Mouse (Mus musculus) hindbrain, embryonic 15.5 days (tissue): Measurements from ENCODE around the gene Cacna1e. TPM values are rescaled to one million over a fixed set of nuclear protein-coding genes. Genes with fewer than 3 reads are reported as not detected.

Source experiments
- ATAC-seq: fragments of 200-750 bp; cut with Nextera tagmentation; 2 replicates; pipeline ENCODE4 v1.8.0; 2017; ENCODE audit warnings: low read depth, moderate number of reproducible peaks, moderate TSS enrichment; ENCODE audit not compliant: low FRiP score
- H3K27ac ChIP-seq: fragments of 300-500 bp; sonication (generic); replicated peaks from 2 replicates; pipeline ENCODE4 v1.5.1; 2015; ENCODE audit warnings: mild to moderate bottlenecking, inconsistent platforms
- H3K27me3 ChIP-seq: fragments of 300-500 bp; sonication (generic); 2 replicates; pipeline ENCODE4 v1.6.1; 2015; ENCODE audit warnings: control low read depth, inconsistent platforms
- H3K36me3 ChIP-seq: fragments of 300-500 bp; sonication (generic); 2 replicates; pipeline ENCODE4 v1.6.1; 2015; ENCODE audit warnings: control low read depth, inconsistent platforms
- H3K4me1 ChIP-seq: fragments of 300-500 bp; sonication (generic); replicated peaks from 2 replicates; pipeline ENCODE4 v1.6.1; 2015; ENCODE audit warnings: control low read depth, inconsistent platforms
- H3K4me2 ChIP-seq: fragments of 300-500 bp; sonication (generic); 2 replicates; pipeline ENCODE4 v1.6.1; 2015; ENCODE audit warnings: moderate library complexity, mild to moderate bottlenecking, inconsistent platforms
- H3K4me3 ChIP-seq: fragments of 300-500 bp; sonication (generic); 2 replicates; pipeline ENCODE4 v1.5.1; 2015; ENCODE audit warnings: mild to moderate bottlenecking, inconsistent platforms
- H3K9ac ChIP-seq: fragments of 300-500 bp; sonication (generic); 2 replicates; pipeline ENCODE4 v1.6.1; 2015; ENCODE audit warnings: inconsistent platforms
- H3K9me3 ChIP-seq: fragments of 300-500 bp; sonication (generic); 2 replicates; pipeline ENCODE4 v1.6.1; 2016; ENCODE audit warnings: control low read depth, inconsistent platforms
- WGBS: fragments of 180-500 bp; shearing (Covaris S2); methylation state at CpG from one replicate; pipeline ENCODE4 v1.1.7; 2015; 5-methylcytosine and 5-hydroxymethylcytosine counted together
- polyA plus RNA-seq: library from polyadenylated mRNA; unstranded; fragments of >200 nt; fragmentation: Nextera tagmentation; extraction: Ambion mirVana; gene quantifications from 2 replicates; pipeline ENCODE4 v1.2.1, GENCODE M21; 2015

Cacna1e gene
- polyA plus RNA-seq, 1 experiment from 2014 or later = 15.2 TPM

DNA sequence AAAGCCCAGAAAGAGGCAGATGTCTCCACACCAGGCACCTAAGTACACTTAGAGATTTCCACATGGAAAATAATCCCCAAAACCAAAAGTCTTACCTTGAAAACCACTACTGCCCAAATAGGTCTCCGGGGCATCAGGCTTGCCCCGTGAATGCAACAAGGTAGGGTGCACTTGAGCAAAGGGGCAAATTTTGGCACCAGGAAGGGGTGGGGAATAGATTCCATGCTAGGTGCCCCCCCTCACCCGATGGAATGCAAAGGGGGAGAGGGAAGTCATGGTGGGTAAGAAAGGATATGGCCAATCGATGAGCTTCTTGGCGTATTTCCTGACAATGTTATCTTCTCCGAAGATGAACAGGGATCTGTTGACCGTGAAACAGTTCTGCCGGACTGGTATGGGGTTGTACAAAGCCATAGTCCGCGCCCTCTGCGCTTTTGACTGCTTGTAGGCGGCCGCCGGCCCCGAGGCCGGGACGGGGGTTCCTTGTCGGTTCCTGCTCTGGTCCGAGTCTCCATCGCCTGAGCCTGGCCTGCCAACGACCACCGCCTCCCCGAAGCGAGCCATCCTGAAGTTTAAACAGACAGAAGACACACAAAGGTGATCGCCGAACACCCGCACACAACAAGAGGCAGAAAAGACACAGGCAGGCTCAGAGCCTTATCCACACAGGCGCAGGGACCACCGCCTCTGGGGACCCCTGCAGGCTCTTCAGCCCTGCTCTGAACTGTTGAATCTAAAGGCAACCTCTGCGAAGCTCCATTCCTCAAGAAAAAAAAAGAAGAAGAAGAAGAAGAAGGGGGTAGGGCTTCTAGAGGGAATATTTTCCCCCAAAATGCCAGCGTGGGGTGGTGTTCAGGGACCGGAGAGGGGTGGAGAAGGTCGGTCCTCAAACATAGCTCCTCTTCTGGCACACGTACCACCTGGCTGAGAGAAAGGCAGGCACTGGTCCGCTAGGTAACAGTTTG lies 158.7 kb downstream of the Cacna1e start:
- Histone ChIP-seq H3K4me3 (peak overlapping the region; percentile 60), H3K4me2 (peak overlapping the region; percentile 61), H3K4me1 (peaks cover 42% of the 10 kb centered on the region), H3K27me3 (peaks cover 10% of the 10 kb centered on the region), H3K27ac (peak overlapping the region; percentile 68), H3K9me3 (no peaks in the 10 kb centered on the region), H3K9ac (peak overlapping the region; percentile 63), H3K36me3 (no peaks in the 10 kb centered on the region)
- 15% methylated on average over 35 of the region's 35 CpGs for WGBS
- ATAC-seq = no peak

DNA sequence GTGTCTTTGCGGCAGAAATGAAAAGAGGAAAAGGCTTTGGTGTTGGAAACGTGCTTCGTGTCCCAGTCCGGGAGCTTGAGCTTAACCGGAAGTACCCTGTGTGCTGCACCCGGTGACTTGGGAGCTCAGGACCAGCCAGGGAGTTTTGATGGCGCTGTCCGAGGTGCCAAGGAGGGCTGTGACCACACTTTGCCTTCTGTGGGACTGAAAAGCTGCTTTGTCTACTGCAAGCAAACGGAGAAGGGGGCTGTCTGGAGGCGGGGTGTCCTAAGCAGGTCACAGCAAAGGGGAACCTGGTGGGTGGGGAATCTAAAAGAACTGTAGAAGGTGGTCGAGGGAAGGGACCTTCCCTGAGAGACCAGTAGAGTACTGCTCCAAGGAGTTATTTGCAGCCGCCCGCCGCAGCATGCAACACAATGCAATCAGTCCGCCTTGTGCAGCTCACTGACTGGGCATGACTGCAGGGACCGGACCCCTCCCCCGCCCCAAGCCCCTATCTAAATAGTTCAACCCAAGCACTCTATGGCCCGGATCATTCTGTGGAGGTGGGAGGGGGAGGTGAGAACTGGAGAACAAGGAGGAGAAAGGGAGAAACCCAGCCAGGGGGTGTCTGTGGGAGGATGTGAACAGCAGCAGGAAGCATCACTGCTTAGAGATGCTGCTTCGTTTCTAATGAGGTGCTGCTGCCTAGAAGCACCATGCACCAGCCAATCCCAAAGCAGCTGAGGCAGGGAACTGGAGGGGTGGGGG lies 160.6 kb downstream of the Cacna1e start:
- H3K9me3 ChIP-seq = no peaks in the 10 kb centered on the region
- peak overlapping the region; percentile 68 for H3K27ac ChIP-seq
- H3K36me3 ChIP-seq = no peaks in the 10 kb centered on the region
- 3% methylated on average over 19 of the region's 19 CpGs for WGBS
- H3K4me1 ChIP-seq = peaks cover 44% of the 10 kb centered on the region
- peak overlapping the region; percentile 46 for H3K9ac ChIP-seq
- H3K4me2 ChIP-seq = peak overlapping the region; percentile 61
- ATAC-seq = peak; percentile 69
- H3K4me3 ChIP-seq = peak overlapping the region; percentile 60
- H3K27me3 ChIP-seq = peaks cover 9% of the 10 kb centered on the region

DNA sequence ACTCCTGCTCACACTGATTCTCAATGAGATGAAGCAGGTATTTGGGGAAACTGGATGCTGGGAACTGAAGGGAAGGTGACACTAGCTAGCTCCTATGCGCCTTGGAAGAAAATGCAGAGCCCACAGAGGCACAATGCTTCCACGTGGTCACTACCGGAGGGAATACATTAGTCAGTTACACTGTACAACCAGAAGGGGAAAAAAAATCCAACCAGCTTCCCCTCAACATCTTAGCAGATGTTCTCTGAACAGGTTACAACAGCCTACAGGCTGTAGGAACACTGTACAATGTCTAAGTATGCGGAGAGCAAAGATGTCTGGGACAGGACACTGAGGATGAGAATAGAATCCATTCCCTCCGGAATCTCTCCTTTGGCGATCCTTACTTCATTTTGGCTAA lies 161.2 kb downstream of the Cacna1e start:
- H3K27me3 ChIP-seq = peaks cover 6% of the 10 kb centered on the region
- no peaks in the 10 kb centered on the region for H3K9me3 ChIP-seq
- H3K4me2 ChIP-seq = peak overlapping the region; percentile 61
- H3K36me3 ChIP-seq = no peaks in the 10 kb centered on the region
- H3K4me3 ChIP-seq = peak overlapping the region; percentile 60
- 0 out of 2 replicates have a peak, but pooled peaks have one; percentile 9 for ATAC-seq
- peaks cover 49% of the 10 kb centered on the region for H3K4me1 ChIP-seq
- WGBS = 27% methylated on average over 6 of the region's 6 CpGs
- H3K27ac ChIP-seq = peak overlapping the region; percentile 68
- H3K9ac ChIP-seq = peak overlapping the region; percentile 46

DNA sequence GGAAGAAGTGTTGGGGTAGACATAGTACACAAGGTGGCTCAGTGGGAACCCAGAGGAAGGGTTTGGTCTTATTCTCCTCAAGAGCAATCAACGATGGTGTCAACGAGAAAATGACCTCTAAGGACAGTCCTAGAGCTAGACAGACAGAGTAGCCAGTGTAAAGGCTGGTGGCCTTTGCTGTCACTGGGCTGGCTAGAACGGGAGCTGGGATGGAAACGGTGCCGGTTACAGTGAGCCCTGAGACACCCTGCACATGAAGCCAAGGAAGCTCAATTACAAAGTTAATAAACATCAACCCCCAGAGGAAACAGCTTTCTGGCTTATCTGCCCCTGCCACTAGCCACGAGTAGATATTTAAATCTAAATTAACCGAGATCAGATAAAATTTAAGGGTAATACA lies 168.7 kb downstream of the Cacna1e start:
- Histone ChIP-seq H3K4me3 (no peak overlapping the region), H3K9ac (no peak overlapping the region), H3K4me2 (no peak overlapping the region), H3K27ac (no peak overlapping the region), H3K4me1 (peaks cover 10% of the 10 kb centered on the region; the same call in 1 of the 2 replicates), H3K9me3 (no peaks in the 10 kb centered on the region), H3K27me3 (no peaks in the 10 kb centered on the region), H3K36me3 (no peaks in the 10 kb centered on the region)
- ATAC-seq = no peak
- 77% methylated on average over 7 of the region's 7 CpGs for WGBS

DNA sequence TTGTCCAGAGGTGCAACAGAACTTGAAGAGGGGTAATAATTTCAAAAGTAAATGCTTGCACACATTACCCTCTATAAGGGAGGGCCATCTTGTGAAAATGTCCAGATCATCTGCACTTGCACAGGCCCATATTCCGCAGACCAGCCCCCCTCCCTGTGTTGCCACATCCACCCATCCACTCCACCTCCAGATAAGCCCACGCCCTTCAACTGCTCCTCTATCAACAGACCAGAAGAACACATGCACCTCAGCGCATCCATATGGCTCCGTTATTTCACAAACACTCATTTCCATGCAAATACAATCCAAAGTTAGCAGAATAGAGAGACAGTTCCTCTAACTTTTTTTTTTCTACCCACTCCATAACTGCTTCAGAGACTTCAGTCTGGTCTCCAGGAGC lies 171.6 kb downstream of the Cacna1e start:
- H3K36me3 ChIP-seq = no peaks in the 10 kb centered on the region
- no peak overlapping the region for H3K4me3 ChIP-seq
- no peak overlapping the region for H3K27ac ChIP-seq
- H3K9me3 ChIP-seq = no peaks in the 10 kb centered on the region
- no peaks in the 10 kb centered on the region for H3K27me3 ChIP-seq
- no peak overlapping the region for H3K9ac ChIP-seq
- 95% methylated on average over 4 of the region's 4 CpGs for WGBS
- ATAC-seq = no peak
- H3K4me2 ChIP-seq = no peak overlapping the region
- H3K4me1 ChIP-seq = 0 out of 2 replicates have a peak, but pooled peaks cover 2% of the 10 kb centered on the region

DNA sequence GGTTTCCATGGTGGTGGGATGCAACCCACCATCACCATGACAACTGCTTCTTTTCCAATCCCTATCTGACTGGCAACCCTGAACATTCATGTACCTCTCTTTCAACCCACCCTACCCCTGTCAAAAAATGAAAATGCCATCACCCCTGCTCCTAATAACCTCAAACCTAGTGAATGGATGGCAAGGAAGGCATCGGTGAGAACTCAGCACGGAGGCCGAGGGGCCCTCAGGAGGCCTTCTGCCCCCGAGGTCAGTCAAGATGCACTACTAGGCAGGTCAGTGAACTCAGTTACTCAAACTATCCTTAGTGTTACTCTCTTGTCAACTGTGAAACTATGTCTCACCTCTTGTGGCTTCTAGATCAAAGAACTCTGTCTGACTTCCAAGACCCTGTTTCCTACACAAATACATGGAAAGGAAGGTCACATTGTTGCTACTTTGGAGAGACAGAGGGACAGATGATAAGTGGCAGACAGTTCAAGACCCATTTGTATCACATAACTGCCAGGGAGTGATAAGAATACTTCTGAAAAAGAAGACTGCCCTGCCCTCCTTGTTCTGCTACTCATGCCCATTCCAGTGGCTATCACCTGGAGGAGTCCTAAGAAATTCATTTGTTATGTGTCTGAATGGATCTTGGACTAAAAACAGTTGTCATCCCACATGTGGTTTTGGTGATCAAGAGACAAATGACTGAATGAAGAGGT lies 176.6 kb downstream of the Cacna1e start:
- H3K36me3 ChIP-seq = no peaks in the 10 kb centered on the region
- ATAC-seq = no peak

DNA sequence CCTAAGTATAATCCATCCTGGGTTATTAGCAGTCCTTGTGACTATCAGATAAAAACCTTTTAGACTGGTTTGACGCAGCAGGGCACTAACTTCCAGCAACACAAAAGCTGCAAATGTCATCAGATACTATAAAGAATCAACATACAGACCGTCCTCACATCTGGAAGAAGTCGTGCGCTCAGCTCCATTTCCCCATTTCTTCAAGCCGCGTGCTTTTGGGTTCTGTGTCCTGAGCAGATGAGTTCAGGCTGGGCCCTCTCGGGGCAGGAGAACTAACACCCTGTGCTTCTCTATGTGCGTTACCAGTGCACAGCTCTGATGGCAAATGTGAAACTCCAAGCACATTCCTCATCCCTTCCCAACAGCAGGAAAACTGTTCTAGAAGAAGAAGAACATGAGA lies 177.3 kb downstream of the Cacna1e start:
- Histone ChIP-seq H3K4me2 (no peak overlapping the region), H3K9ac (no peak overlapping the region), H3K9me3 (no peaks in the 10 kb centered on the region), H3K36me3 (no peaks in the 10 kb centered on the region), H3K4me3 (no peak overlapping the region), H3K27me3 (no peaks in the 10 kb centered on the region), H3K27ac (no peak overlapping the region), H3K4me1 (peaks cover 23% of the 10 kb centered on the region)
- ATAC-seq = no peak
- WGBS = 86% methylated on average over 8 of the region's 8 CpGs

More for the DNA sequence above, 176.6 kb downstream of the Cacna1e start:
- Histone ChIP-seq H3K4me2 (no peak overlapping the region), H3K9ac (no peak overlapping the region), H3K27me3 (no peaks in the 10 kb centered on the region), H3K4me1 (peaks cover 23% of the 10 kb centered on the region), H3K27ac (no peak overlapping the region), H3K4me3 (no peak overlapping the region), H3K9me3 (no peaks in the 10 kb centered on the region)
- 89% methylated on average over 4 of the region's 4 CpGs for WGBS

DNA sequence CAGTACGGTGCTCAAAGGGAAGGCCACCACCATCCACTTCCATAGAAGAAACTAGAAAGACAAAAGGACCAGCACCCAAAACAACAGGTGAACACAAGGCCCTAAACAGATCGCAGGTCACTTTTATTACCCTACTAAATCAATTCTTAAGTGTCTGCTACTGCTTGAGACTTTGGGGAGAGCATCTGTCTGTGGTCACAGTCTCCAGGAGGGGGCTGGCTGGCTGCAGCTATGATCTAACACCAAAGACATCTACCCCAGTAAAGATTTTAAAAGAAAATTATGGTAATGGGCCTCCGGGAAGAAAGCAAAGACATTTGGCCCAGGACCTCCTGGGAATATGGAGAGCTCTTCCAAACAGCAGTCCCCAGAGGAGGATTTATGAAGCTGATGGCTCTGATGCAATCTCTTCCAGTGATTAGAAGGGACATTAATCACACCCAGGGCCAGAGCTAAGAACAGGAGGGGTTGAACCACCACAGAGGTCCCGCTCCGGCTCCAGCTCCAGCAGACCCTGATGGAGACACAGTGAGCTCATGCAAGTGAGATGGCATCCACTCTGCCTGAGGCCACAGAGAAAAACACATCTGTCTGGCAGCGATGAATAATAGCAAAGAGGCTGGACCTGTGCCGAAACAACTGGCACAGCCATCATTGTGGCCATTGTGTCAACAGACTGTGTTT lies 178.3 kb downstream of the Cacna1e start:
- Histone ChIP-seq H3K27ac (no peak overlapping the region), H3K4me2 (no peak overlapping the region), H3K36me3 (peaks cover under 1% of the 10 kb centered on the region; the same call in 1 of the 2 replicates), H3K27me3 (no peaks in the 10 kb centered on the region), H3K9ac (no peak overlapping the region), H3K4me1 (peaks cover 23% of the 10 kb centered on the region), H3K9me3 (no peaks in the 10 kb centered on the region), H3K4me3 (no peak overlapping the region)
- 69% methylated on average over 7 of the region's 7 CpGs for WGBS
- no peak for ATAC-seq

DNA sequence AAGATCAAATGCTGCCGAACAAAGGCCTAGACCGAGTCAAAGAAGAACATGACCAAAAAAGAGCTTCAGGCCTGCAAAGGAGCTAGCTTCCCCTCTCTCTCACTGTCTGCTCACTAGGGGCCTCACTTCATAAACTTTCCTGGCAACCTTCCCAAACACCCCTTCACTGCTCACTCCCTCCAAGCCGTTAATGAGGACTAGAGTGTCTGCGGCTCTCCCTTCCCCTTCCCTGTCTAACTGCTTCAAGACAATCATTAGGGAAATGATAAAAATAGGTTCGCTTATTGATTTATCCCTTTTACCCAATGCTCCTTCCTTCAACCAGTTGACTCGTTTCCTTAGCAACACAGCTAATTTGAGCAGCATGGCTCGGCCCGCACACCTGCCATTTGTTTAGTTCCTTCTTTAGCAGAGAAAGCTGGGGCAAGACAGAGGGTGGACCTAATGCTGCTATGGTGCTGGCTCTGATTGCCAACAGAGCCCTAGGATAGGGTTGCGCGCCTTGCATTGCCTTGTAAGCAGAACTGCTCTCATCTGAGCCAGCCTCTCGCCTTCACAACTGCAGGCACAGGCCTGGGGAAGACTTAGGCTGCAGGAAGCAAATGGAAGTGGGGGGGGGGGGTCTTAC lies 179.6 kb downstream of the Cacna1e start:
- peak overlapping the region; percentile 18 for H3K27ac ChIP-seq
- H3K4me3 ChIP-seq = no peak overlapping the region
- H3K4me1 ChIP-seq = peaks cover 23% of the 10 kb centered on the region
- no peak overlapping the region for H3K9ac ChIP-seq
- H3K36me3 ChIP-seq = peaks cover 9% of the 10 kb centered on the region; the same call in 1 of the 2 replicates
- H3K4me2 ChIP-seq = no peak overlapping the region
- WGBS = 49% methylated on average over 11 of the region's 11 CpGs
- peak; percentile 60; the same call in 1 of the 2 replicates for ATAC-seq
- no peaks in the 10 kb centered on the region for H3K27me3 ChIP-seq
- no peaks in the 10 kb centered on the region for H3K9me3 ChIP-seq

DNA sequence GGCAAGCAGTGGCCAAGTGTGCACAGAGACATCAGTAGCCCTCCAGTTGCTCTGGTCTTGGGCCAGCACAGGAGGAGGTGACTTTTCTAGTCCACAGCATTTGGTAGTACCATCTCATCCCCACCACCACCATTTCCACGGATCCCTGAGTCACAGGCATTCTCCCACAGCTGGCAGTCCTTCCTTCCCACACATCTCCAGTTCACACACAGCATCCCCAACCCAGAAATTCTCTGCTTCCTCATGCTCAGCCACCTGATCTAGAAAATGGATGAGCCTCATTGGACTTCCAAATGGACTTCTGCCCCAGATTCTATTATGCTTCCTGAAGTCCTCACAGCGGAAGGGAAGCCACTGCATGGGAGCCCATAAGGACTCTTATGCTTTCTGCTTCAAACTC lies 181.7 kb downstream of the Cacna1e start:
- 73% methylated on average over 2 of the region's 2 CpGs for WGBS
- H3K36me3 ChIP-seq = peaks cover 9% of the 10 kb centered on the region; the same call in 1 of the 2 replicates
- ATAC-seq = no peak

More for the DNA sequence above, 181.7 kb downstream of the Cacna1e start:
- no peak overlapping the region for H3K4me2 ChIP-seq
- no peaks in the 10 kb centered on the region for H3K27me3 ChIP-seq
- H3K4me3 ChIP-seq = no peak overlapping the region
- H3K9ac ChIP-seq = no peak overlapping the region
- no peak overlapping the region for H3K27ac ChIP-seq
- peaks cover 23% of the 10 kb centered on the region for H3K4me1 ChIP-seq
- H3K9me3 ChIP-seq = no peaks in the 10 kb centered on the region
